Mouse (Mus musculus) thymus, adult 2 months (tissue): ENCODE measurements around the gene Adam10. TPM values are rescaled to one million over a fixed set of nuclear protein-coding genes. Genes with fewer than 3 reads are reported as not detected.

Experiments
- DNase-seq: peaks from one replicate; pipeline ENCODE4 v3.0.0; 2021
- H3K27ac ChIP-seq: fragments of 200-500 bp; 2 replicates; pipeline ENCODE4 v1.5.1; 2012; ENCODE audit warnings: low read length, control low read depth; ENCODE audit not compliant: control insufficient read depth, insufficient read depth
- H3K27me3 ChIP-seq: fragments of 200-500 bp; 2 replicates; pipeline ENCODE4 v1.6.1; 2012; ENCODE audit warnings: mild to moderate bottlenecking, low read length, moderate library complexity, mixed read lengths; ENCODE audit not compliant: control insufficient read depth, insufficient read depth
- H3K36me3 ChIP-seq: fragments of 200-500 bp; 2 replicates; pipeline ENCODE4 v1.6.1; 2012; ENCODE audit warnings: mild to moderate bottlenecking, low read length, moderate library complexity; ENCODE audit not compliant: control insufficient read depth, insufficient read depth
- H3K4me1 ChIP-seq: fragments of 200-500 bp; replicated peaks from 2 replicates; pipeline ENCODE4 v1.6.1; 2012; ENCODE audit warnings: low read length; ENCODE audit not compliant: control insufficient read depth, insufficient read depth
- H3K4me3 ChIP-seq: fragments of 200-500 bp; 2 replicates; pipeline ENCODE4 v1.5.1; 2012; ENCODE audit warnings: mild to moderate bottlenecking, low read length, control low read depth, moderate library complexity; ENCODE audit not compliant: control insufficient read depth, insufficient read depth
- CTCF ChIP-seq: fragments of 200-500 bp; IDR thresholded peaks from 2 replicates; pipeline ENCODE4 v1.5.1; 2012; ENCODE audit warnings: mild to moderate bottlenecking, control low read depth, low read length, moderate library complexity, borderline replicate concordance; ENCODE audit not compliant: control insufficient read depth, poor library complexity, insufficient read depth; ENCODE audit errors: extremely low read depth
- POLR2A ChIP-seq: fragments of 200-500 bp; IDR thresholded peaks from 2 replicates; pipeline ENCODE4 v1.6.1; 2012; ENCODE audit warnings: mild to moderate bottlenecking, low read length, control low read depth, moderate library complexity; ENCODE audit not compliant: control insufficient read depth, poor library complexity, insufficient read depth; ENCODE audit errors: extremely low read depth
- WGBS: fragments of 180-500 bp; shearing (Covaris S2); methylation state at CpG from one replicate; pipeline ENCODE4 v1.1.7; 2018; 5-methylcytosine and 5-hydroxymethylcytosine counted together
- polyA plus RNA-seq: library from polyadenylated mRNA; depleted of rRNA; stranded (reverse); fragments of >200 nt; gene quantifications from 2 replicates; pipeline ENCODE4 v1.2.3, GENCODE M21; 2012; rRNA removed

Gene Adam10
- polyA plus RNA-seq, 1 experiment = 21.7 TPM

GRCm38 (mm10) chr9:70807714-70808113 lies 128.9 kb downstream of the Adam10 start:
- no peaks in the 10 kb centered on the region for H3K4me1 ChIP-seq
- no peak overlapping the region for H3K4me3 ChIP-seq
- H3K27ac ChIP-seq = no peak overlapping the region
- no peak for TF ChIP-seq POLR2A
- TF ChIP-seq CTCF = no peak
- no peaks in the 10 kb centered on the region for H3K36me3 ChIP-seq
- no peaks in the 10 kb centered on the region for H3K27me3 ChIP-seq
- 52% methylated on average over 11 of the region's 11 CpGs for WGBS
- no peak for DNase-seq

- H3K27ac ChIP-seq = no peak overlapping the region
- H3K27me3 ChIP-seq = no peaks in the 10 kb centered on the region
- H3K4me1 ChIP-seq = no peaks in the 10 kb centered on the region
- no peak overlapping the region for H3K4me3 ChIP-seq
- no peaks in the 10 kb centered on the region for H3K36me3 ChIP-seq
- WGBS = 98% methylated on average over 12 of the region's 12 CpGs
- TF ChIP-seq POLR2A (no peak), CTCF (no peak)
- DNase-seq = no peak
These were observed 133.8 kb downstream of the Adam10 start for GRCm38 (mm10) chr9:70812551-70812950.

GRCm38 (mm10) chr9:70816701-70817305 lies 138.0 kb downstream of the Adam10 start:
- TF ChIP-seq CTCF = no peak
- no peak for TF ChIP-seq POLR2A
- no peaks in the 10 kb centered on the region for H3K4me1 ChIP-seq
- 96% methylated on average over 14 of the region's 14 CpGs for WGBS
- no peak for DNase-seq
- no peak overlapping the region for H3K27ac ChIP-seq
- no peak overlapping the region for H3K4me3 ChIP-seq
- H3K36me3 ChIP-seq = no peaks in the 10 kb centered on the region
- H3K27me3 ChIP-seq = no peaks in the 10 kb centered on the region

GRCm38 (mm10) chr9:70817396-70817795 lies 138.6 kb downstream of the Adam10 start:
- Histone ChIP-seq H3K27ac (no peak overlapping the region), H3K4me3 (no peak overlapping the region), H3K27me3 (no peaks in the 10 kb centered on the region), H3K4me1 (no peaks in the 10 kb centered on the region), H3K36me3 (no peaks in the 10 kb centered on the region)
- no peak for DNase-seq
- TF ChIP-seq POLR2A = no peak
- no peak for TF ChIP-seq CTCF
- 100% methylated on average over 1 of the region's 1 CpGs for WGBS

GRCm38 (mm10) chr9:70818739-70819138 lies 139.9 kb downstream of the Adam10 start:
- no peaks in the 10 kb centered on the region for H3K36me3 ChIP-seq
- no peak for DNase-seq
- 95% methylated on average over 14 of the region's 14 CpGs for WGBS
- TF ChIP-seq CTCF = no peak
- TF ChIP-seq POLR2A = no peak
- no peak overlapping the region for H3K4me3 ChIP-seq
- no peak overlapping the region for H3K27ac ChIP-seq
- H3K27me3 ChIP-seq = no peaks in the 10 kb centered on the region
- no peaks in the 10 kb centered on the region for H3K4me1 ChIP-seq

- Histone ChIP-seq H3K36me3 (no peaks in the 10 kb centered on the region), H3K4me3 (no peak overlapping the region), H3K27ac (no peak overlapping the region), H3K27me3 (no peaks in the 10 kb centered on the region), H3K4me1 (no peaks in the 10 kb centered on the region)
- no peak for DNase-seq
- TF ChIP-seq POLR2A = no peak
- no peak for TF ChIP-seq CTCF
- 94% methylated on average over 3 of the region's 3 CpGs for WGBS
These were observed 145.3 kb downstream of the Adam10 start for GRCm38 (mm10) chr9:70824103-70824502.

- no peak for TF ChIP-seq CTCF
- TF ChIP-seq POLR2A = no peak
- no peaks in the 10 kb centered on the region for H3K27me3 ChIP-seq
- WGBS = 66% methylated on average over 6 of the region's 6 CpGs
- no peaks in the 10 kb centered on the region for H3K36me3 ChIP-seq
- peaks cover 2% of the 10 kb centered on the region for H3K4me1 ChIP-seq
- no peak overlapping the region for H3K27ac ChIP-seq
- DNase-seq = no peak
- no peak overlapping the region for H3K4me3 ChIP-seq
These were observed 149.1 kb downstream of the Adam10 start for GRCm38 (mm10) chr9:70827911-70828310.

Other genes starting within 250 kb of the Adam10 start
- 94.5 and 111 TPM in 2 replicates for gene Rnf111, start 175.3 kb upstream of the Adam10 start, polyA plus RNA-seq
- gene Sltm, start 136.2 kb upstream of the Adam10 start, polyA plus RNA-seq = 14.8 and 15.7 TPM in 2 replicates
- 3.5 and 6.3 TPM in 2 replicates for gene Gm10642, start 22.7 kb upstream of the Adam10 start, polyA plus RNA-seq
- 17.3 and 28.2 TPM in 2 replicates for gene Mindy2, start 21.8 kb upstream of the Adam10 start, polyA plus RNA-seq